Mouse (Mus musculus) neural tube, embryonic 13.5 days (tissue): ENCODE measurements at regions not wholly inside any gene's neighbourhood (a gene's known extent, or its start where the extent isn't known, plus 50 kb on each side); places are given as distances from the start of the nearest gene placed in this dataset.

Source experiments
- ATAC-seq: fragments of 200-750 bp; cut with Nextera tagmentation; 2 replicates; pipeline ENCODE4 v1.8.0; 2017; ENCODE audit warnings: low read depth, mild to moderate bottlenecking, moderate TSS enrichment, moderate library complexity
- H3K27ac ChIP-seq: fragments of 300-500 bp; sonication (generic); replicated peaks from 2 replicates; pipeline ENCODE4 v1.5.1; 2015; ENCODE audit warnings: moderate library complexity, mild to moderate bottlenecking, inconsistent platforms
- H3K27me3 ChIP-seq: fragments of 300-500 bp; sonication (generic); 2 replicates; pipeline ENCODE4 v1.6.1; 2015; ENCODE audit warnings: mild to moderate bottlenecking, inconsistent platforms
- H3K36me3 ChIP-seq: fragments of 300-500 bp; sonication (generic); 2 replicates; pipeline ENCODE4 v1.6.1; 2015; ENCODE audit warnings: mild to moderate bottlenecking, inconsistent platforms
- H3K4me1 ChIP-seq: fragments of 300-500 bp; sonication (generic); replicated peaks from 2 replicates; pipeline ENCODE4 v1.6.1; 2015; ENCODE audit warnings: inconsistent platforms
- H3K4me2 ChIP-seq: fragments of 300-500 bp; sonication (generic); 2 replicates; pipeline ENCODE4 v1.6.1; 2015; ENCODE audit warnings: inconsistent platforms, mild to moderate bottlenecking, moderate library complexity
- H3K4me3 ChIP-seq: fragments of 300-500 bp; sonication (generic); 2 replicates; pipeline ENCODE4 v1.5.1; 2015; ENCODE audit warnings: mild to moderate bottlenecking, inconsistent platforms
- H3K9ac ChIP-seq: fragments of 300-500 bp; sonication (generic); 2 replicates; pipeline ENCODE4 v1.6.1; 2015; ENCODE audit warnings: moderate library complexity, mild to moderate bottlenecking, inconsistent platforms
- H3K9me3 ChIP-seq: fragments of 300-500 bp; sonication (generic); 2 replicates; pipeline ENCODE4 v1.6.1; 2016; ENCODE audit warnings: inconsistent platforms
- WGBS: fragments of 180-500 bp; shearing (Covaris S2); methylation state at CpG from one replicate; pipeline ENCODE4 v1.1.7; 2015; 5-methylcytosine and 5-hydroxymethylcytosine counted together

GRCm38 (mm10) chr4:12461251-12461650 is 289.4 kb upstream of the Fam92a start:
- H3K4me1 ChIP-seq, result peaks cover 11% of the 10 kb centered on the region; the same call in 1 of the 2 replicates
- H3K9me3 ChIP-seq, result no peaks in the 10 kb centered on the region
- no peak for ATAC-seq
- H3K27me3 ChIP-seq, result no peaks in the 10 kb centered on the region
- no peak overlapping the region for H3K4me2 ChIP-seq
- no peak overlapping the region for H3K4me3 ChIP-seq
- peak overlapping the region; percentile 69 for H3K27ac ChIP-seq
- WGBS, result 56% methylated on average over 4 of the region's 4 CpGs
- 0 out of 2 replicates have a peak overlapping the region, but pooled peaks have one; percentile 8 for H3K9ac ChIP-seq
- H3K36me3 ChIP-seq, result no peaks in the 10 kb centered on the region

DNA sequence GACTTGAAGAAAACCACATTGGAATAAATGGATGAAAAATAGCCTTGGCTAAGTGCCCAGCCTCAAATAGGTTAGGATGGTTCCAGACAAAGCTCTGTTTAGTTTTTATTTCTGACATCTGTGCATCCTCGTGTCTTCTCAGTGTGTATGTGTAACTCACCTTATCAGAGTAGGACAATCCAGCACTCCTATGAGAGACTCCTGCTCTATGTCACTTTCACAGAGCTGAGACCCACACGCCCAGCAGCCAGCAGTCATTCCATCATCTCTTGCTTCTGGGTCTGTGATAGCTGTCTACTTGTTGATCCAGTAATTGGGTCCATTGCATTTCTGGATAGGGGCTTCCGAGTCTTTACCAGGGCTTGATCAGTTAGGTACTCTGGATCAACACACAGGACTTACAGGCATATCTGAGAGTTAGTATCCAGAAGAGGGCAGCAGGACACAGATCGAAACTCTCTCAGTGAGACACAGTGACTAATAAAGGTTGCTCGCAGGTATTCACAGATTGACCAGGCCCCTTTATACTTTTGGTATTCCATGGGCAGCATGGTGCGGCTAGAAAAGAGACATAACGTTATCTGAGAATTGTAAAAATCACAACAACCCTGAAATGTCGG is 286.3 kb upstream of the Fam92a start:
- Histone ChIP-seq H3K4me2 (no peak overlapping the region), H3K27me3 (no peaks in the 10 kb centered on the region), H3K27ac (no peak overlapping the region), H3K4me3 (no peak overlapping the region), H3K9ac (no peak overlapping the region), H3K4me1 (peaks cover 11% of the 10 kb centered on the region; the same call in 1 of the 2 replicates), H3K9me3 (no peaks in the 10 kb centered on the region), H3K36me3 (no peaks in the 10 kb centered on the region)
- 83% methylated on average over 8 of the region's 8 CpGs for WGBS
- no peak for ATAC-seq

- no peak for ATAC-seq
- H3K4me3 ChIP-seq, result no peak overlapping the region
- H3K27me3 ChIP-seq, result no peaks in the 10 kb centered on the region
- no peak overlapping the region for H3K9ac ChIP-seq
- H3K9me3 ChIP-seq, result no peaks in the 10 kb centered on the region
- no peaks in the 10 kb centered on the region for H3K36me3 ChIP-seq
- no peaks in the 10 kb centered on the region for H3K4me1 ChIP-seq
- H3K27ac ChIP-seq, result no peak overlapping the region
- WGBS, result 87% methylated on average over 2 of the region's 2 CpGs
- H3K4me2 ChIP-seq, result no peak overlapping the region
Observed at GRCm38 (mm10) chr4:12452086-12452485, 280.3 kb upstream of the Fam92a start.

- ATAC-seq, result no peak
- 36% methylated on average over 3 of the region's 3 CpGs for WGBS
- no peaks in the 10 kb centered on the region for H3K27me3 ChIP-seq
- no peak overlapping the region for H3K27ac ChIP-seq
- H3K36me3 ChIP-seq, result no peaks in the 10 kb centered on the region
- H3K4me1 ChIP-seq, result peaks cover 10% of the 10 kb centered on the region
- H3K9me3 ChIP-seq, result no peaks in the 10 kb centered on the region
- H3K4me2 ChIP-seq, result no peak overlapping the region
- H3K9ac ChIP-seq, result no peak overlapping the region
- no peak overlapping the region for H3K4me3 ChIP-seq
Observed at GRCm38 (mm10) chr4:12425507-12425906, 253.7 kb upstream of the Fam92a start.

- H3K4me2 ChIP-seq, result no peak overlapping the region
- H3K36me3 ChIP-seq, result no peaks in the 10 kb centered on the region
- WGBS, result 35% methylated on average over 16 of the region's 16 CpGs
- no peak overlapping the region for H3K9ac ChIP-seq
- peak; percentile 75 for ATAC-seq
- no peaks in the 10 kb centered on the region for H3K27me3 ChIP-seq
- peak overlapping the region; percentile 76 for H3K27ac ChIP-seq
- H3K4me1 ChIP-seq, result peaks cover 13% of the 10 kb centered on the region
- no peak overlapping the region for H3K4me3 ChIP-seq
- no peaks in the 10 kb centered on the region for H3K9me3 ChIP-seq
Observed at GRCm38 (mm10) chr4:12421628-12422319, 250.0 kb upstream of the Fam92a start.

DNA sequence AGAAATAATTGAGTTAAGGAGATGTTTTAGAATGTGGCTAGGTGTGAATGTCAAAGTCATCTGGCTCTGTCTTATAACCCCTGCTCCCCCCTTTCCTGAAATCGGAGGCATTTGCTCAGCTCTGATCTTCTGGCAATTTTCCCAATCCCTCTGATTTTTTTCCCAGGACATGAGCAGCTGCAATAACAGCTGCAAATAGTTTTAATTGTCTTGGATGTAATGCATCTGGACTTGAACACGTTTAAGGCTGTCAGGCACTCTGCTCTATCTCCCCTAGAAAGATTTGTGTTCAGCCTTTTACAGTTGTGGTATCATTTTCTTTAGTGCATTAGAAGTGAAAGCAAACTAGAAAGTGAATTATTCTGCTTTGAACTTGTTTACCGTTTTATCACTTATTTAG is 246.3 kb upstream of the Fam92a start:
- ATAC-seq, result no peak
- no peak overlapping the region for H3K9ac ChIP-seq
- no peak overlapping the region for H3K4me2 ChIP-seq
- no peaks in the 10 kb centered on the region for H3K36me3 ChIP-seq
- peaks cover 13% of the 10 kb centered on the region for H3K4me1 ChIP-seq
- no peaks in the 10 kb centered on the region for H3K27me3 ChIP-seq
- H3K27ac ChIP-seq, result no peak overlapping the region
- no peaks in the 10 kb centered on the region for H3K9me3 ChIP-seq
- no peak overlapping the region for H3K4me3 ChIP-seq
- 45% methylated on average over 3 of the region's 3 CpGs for WGBS

DNA sequence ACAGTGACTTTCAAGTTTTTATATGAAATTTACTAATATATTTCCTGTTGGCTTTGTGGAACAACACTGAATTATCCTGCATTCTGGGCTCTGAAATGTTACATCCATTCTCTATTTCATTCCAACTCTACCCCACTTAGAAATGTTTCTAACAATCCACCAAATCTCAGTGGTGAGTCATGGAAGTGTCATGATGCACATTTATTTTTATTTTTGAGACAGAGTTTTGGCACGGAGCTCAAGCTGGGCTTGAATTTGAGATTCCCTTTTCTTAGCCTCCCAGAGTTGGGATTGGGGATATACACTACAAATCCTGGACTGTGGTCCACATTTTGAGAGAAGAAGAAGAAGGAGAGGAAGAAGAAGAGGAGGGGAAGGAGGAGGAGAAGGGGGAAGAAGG is 223.5 kb upstream of the Fam92a start:
- Histone ChIP-seq H3K27ac (no peak overlapping the region), H3K36me3 (no peaks in the 10 kb centered on the region), H3K27me3 (no peaks in the 10 kb centered on the region), H3K4me1 (no peaks in the 10 kb centered on the region), H3K9me3 (no peaks in the 10 kb centered on the region), H3K9ac (no peak overlapping the region), H3K4me2 (no peak overlapping the region), H3K4me3 (no peak overlapping the region)
- ATAC-seq, result no peak
- WGBS, result 84% methylated on average over 1 of the region's 1 CpGs

DNA sequence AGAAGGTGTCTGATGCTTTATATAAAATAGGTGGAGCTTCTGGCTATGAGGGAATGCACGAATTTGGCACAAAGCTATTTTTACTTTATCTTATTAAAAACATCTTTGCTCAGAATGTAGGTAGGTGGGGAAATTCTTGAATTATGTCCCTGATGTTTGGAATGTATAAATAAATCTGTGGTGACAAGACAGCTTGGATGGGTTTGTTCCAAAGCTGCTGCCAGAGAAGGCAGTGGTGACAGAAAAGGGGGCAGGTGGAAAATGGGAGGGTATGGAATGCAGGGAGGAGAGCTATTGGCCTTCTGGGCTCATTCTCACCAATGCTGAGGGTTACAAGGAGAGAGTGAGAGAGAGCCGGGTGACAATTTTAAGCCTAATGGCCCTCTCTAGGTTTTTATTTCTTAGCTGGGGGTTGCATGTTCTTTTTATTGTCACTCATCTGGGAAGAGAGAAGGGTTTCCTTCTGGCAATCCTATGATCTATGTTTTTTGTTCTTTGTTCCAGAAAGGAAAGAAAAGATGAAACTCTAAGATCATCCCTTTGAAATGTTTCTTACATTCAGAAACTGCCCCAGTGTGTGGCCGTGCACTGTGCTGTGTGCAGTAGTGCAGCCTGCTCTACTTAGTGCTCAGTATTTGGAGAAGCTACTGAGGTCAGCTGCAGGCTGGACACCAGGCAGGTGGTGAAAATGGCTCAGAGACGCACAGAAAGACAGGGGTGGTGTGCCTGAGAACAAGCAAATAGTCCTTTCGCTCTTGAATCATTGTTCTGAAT is 205.2 kb upstream of the Fam92a start:
- Histone ChIP-seq H3K4me1 (no peaks in the 10 kb centered on the region), H3K9ac (no peak overlapping the region), H3K36me3 (no peaks in the 10 kb centered on the region), H3K4me3 (no peak overlapping the region), H3K9me3 (no peaks in the 10 kb centered on the region), H3K4me2 (no peak overlapping the region), H3K27me3 (no peaks in the 10 kb centered on the region), H3K27ac (no peak overlapping the region)
- WGBS, result 82% methylated on average over 5 of the region's 5 CpGs
- ATAC-seq, result no peak

DNA sequence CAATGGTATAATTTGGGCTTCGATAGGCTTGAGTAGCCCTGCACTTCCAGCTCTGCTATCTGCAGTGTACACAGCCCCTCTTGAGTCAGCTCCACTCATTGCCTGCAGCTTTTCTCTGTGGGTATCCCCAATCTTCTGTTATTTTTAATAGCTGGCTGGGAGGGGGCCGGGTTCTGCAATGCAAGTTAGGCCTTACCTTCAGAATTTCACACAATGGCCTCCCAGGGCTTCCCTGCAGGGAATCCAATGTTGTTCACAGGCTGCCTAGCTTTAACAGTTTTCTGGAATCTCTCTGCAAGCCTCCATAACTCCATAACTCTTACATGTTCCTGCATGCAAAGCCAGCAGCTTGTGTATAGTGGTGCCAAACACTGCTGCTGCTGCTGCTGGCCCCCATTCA is 197.7 kb upstream of the Fam92a start:
- Histone ChIP-seq H3K27ac (0 out of 2 replicates have a peak overlapping the region, but pooled peaks have one; percentile 5), H3K27me3 (no peaks in the 10 kb centered on the region), H3K4me2 (no peak overlapping the region), H3K9me3 (no peaks in the 10 kb centered on the region), H3K9ac (no peak overlapping the region), H3K4me3 (no peak overlapping the region), H3K4me1 (no peaks in the 10 kb centered on the region), H3K36me3 (no peaks in the 10 kb centered on the region)
- no peak for ATAC-seq
- WGBS, result 42% methylated on average over 2 of the region's 2 CpGs

- WGBS, result 15% methylated on average over 2 of the region's 2 CpGs
- peak; percentile 82 for ATAC-seq
- Histone ChIP-seq H3K9me3 (no peaks in the 10 kb centered on the region), H3K4me2 (no peak overlapping the region), H3K4me1 (no peaks in the 10 kb centered on the region), H3K27ac (peak overlapping the region; percentile 52; the same call in 1 of the 2 replicates), H3K4me3 (no peak overlapping the region), H3K36me3 (no peaks in the 10 kb centered on the region), H3K9ac (no peak overlapping the region), H3K27me3 (no peaks in the 10 kb centered on the region)
Observed at GRCm38 (mm10) chr4:12356992-12357634, 185.3 kb upstream of the Fam92a start.

GRCm38 (mm10) chr4:12353337-12353856 is 181.6 kb upstream of the Fam92a start:
- H3K4me1 ChIP-seq, result no peaks in the 10 kb centered on the region
- H3K4me3 ChIP-seq, result no peak overlapping the region
- H3K9ac ChIP-seq, result no peak overlapping the region
- 81% methylated on average over 3 of the region's 3 CpGs for WGBS
- no peaks in the 10 kb centered on the region for H3K9me3 ChIP-seq
- H3K4me2 ChIP-seq, result no peak overlapping the region
- no peaks in the 10 kb centered on the region for H3K36me3 ChIP-seq
- no peaks in the 10 kb centered on the region for H3K27me3 ChIP-seq
- no peak overlapping the region for H3K27ac ChIP-seq
- no peak for ATAC-seq

DNA sequence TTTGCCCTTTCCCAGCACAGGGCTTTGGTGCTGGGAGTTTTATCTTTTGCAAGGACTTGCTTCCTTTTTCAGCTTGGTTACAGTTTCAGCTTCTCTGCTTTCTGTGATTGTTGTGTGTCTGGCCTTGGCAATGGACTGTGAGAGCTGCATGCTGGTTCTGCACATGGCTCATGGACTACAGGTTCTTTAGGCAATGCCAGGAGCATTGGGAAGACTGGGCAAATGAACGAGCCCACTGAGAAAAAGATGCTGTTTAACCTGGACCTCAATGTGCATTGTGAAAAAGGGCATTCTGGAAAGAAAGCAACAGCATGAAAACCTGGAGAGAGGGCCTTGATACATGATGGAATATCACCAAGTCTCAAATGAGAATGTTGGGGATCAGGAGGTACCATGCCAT is 167.4 kb upstream of the Fam92a start:
- Histone ChIP-seq H3K9ac (no peak overlapping the region), H3K4me2 (no peak overlapping the region), H3K4me3 (no peak overlapping the region), H3K4me1 (peaks cover 18% of the 10 kb centered on the region), H3K9me3 (no peaks in the 10 kb centered on the region), H3K27ac (no peak overlapping the region), H3K36me3 (no peaks in the 10 kb centered on the region), H3K27me3 (no peaks in the 10 kb centered on the region)
- 82% methylated on average over 1 of the region's 1 CpGs for WGBS
- no peak for ATAC-seq
